Mouse (Mus musculus) MEL-GATA-1-ER (cell line): ENCODE measurements around the gene D030056L22Rik.

Experiments
- DNase-seq: peaks from one replicate; pipeline ENCODE4 v3.0.0-alpha.2; 2012; ENCODE audit warnings: low read depth; ENCODE audit errors: extremely low read depth

The D030056L22Rik gene

GRCm38 (mm10) chr19:18731077-18731476 lies 18.1 kb downstream of the D030056L22Rik start:
- DNase-seq = no peak

- DNase-seq = peak; percentile 82
These were observed 22.9 kb downstream of the D030056L22Rik start for GRCm38 (mm10) chr19:18735901-18736300.

DNA sequence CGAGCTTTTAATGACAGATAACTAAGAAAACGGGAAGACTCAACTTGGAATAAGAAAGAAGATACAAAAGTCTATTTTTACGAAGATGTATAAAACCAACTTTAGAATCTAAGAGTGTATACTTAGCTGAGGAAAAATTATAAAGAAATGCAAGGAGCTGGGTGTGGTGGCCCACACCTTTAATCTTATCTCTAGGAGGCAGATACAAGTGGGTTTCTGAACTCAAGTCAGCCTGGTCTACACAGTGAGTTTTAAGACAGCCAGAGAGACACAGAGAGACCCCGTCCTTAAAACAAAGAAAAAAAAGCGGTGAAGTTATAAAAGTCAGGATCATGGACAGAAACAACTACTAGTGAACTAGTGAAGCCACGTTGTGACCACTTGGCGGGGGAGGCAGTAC lies 26.2 kb downstream of the D030056L22Rik start:
- no peak for DNase-seq

GRCm38 (mm10) chr19:18743946-18744345 lies 31.0 kb downstream of the D030056L22Rik start:
- no peak for DNase-seq

- DNase-seq = no peak
These were observed 33.8 kb downstream of the D030056L22Rik start for GRCm38 (mm10) chr19:18746576-18747340.

DNA sequence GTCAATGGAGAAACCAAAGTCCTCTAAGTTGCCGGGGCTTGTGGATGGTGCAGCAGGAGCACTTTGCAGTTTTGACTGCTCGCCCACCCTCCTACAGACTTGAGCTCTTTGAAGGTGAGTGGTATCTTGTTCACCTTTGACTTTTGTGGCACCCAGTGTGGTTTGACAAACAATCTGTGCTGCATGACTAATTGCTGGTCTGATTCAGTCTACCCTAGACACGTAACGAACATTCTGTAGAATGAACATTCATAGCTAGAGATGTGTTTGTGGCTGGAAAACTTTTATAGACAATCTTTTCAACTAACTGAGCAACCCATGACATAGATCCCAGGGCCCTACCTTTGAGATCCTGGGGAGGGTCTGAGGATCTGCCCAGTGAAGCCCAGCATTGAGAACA lies 34.4 kb downstream of the D030056L22Rik start:
- DNase-seq = no peak

GRCm38 (mm10) chr19:18749598-18750339 lies 36.8 kb downstream of the D030056L22Rik start, which contains the start of gene Trpm6:
Gene Trpm6, plus strand, starts transcription at chr19:18749983.
- DNase-seq = no peak

- no peak for DNase-seq
These were observed 44.2 kb downstream of the D030056L22Rik start for GRCm38 (mm10) chr19:18757191-18757590.

- DNase-seq = no peak
These were observed 44.7 kb downstream of the D030056L22Rik start for GRCm38 (mm10) chr19:18757706-18758105.

DNA sequence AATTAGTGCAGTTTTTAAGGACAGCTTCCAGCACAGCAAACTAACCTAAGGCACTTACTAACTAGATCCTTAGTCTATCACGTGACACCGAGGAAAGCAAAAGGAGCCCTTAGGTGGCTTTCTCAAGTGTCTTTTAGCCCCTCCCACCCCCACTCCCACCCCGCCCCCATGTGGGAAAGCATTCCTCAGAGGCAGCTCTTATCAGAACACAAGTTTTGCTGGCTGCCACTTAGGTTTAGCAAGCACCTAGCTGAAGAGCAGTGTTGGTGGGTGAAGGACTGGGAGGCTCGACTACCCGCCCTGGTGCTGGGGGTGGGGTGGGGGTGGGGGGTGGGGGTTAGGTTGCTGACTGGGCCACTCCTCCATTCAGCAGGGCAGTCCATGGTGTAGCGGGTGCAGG lies 45.3 kb downstream of the D030056L22Rik start:
- DNase-seq = no peak

- DNase-seq = no peak
These were observed 45.9 kb downstream of the D030056L22Rik start for GRCm38 (mm10) chr19:18758916-18759315.

- DNase-seq = no peak
These were observed 53.4 kb downstream of the D030056L22Rik start for GRCm38 (mm10) chr19:18766399-18766798.
